ENCODE assay signal across 8 mouse cellular contexts in genomic region chr4:141148009-141148801, GRCm38 (mm10). TPM values are rescaled to one million over a fixed set of nuclear protein-coding genes. Genes with fewer than 3 reads are reported as not detected.
DNase-seq lines count a peak whose midpoint lies in the region; ATAC-seq lines count a peak whose summit lies in the region.

No protein-coding gene starts in this region.

- DNase-seq in kidney, adult 11 months: peak; percentile 28
- no peak for DNase-seq in kidney, adult 8-10 months
- DNase-seq in MN1 (ENCODE audit: low spot score): peak; percentile 87
- DNase-seq in embryonic facial prominence, embryonic 14.5 days (ENCODE audit: low spot score): peak; percentile 41
- peak; percentile 56 for DNase-seq in hindbrain, embryonic 11.5 days (ENCODE audit: low spot score)
- peak; percentile 75 for DNase-seq in liver
- DNase-seq in naive thymus-derived CD4-positive, alpha-beta T cell, adult 2 months (ENCODE audit: low read depth): peak; percentile 66
- no peak for DNase-seq in ovary, postnatal 14 days (ENCODE audit: low spot score)

- peak; percentile 77 for ATAC-seq in embryonic facial prominence, embryonic 14.5 days (ENCODE audit: low read depth)
- ATAC-seq in hindbrain, embryonic 11.5 days (ENCODE audit: low FRiP score): peak; percentile 83

- peaks cover 18% of the 10 kb centered on the region for H3K4me1 ChIP-seq in embryonic facial prominence, embryonic 14.5 days (ENCODE audit: control insufficient read depth, insufficient read depth, low read length)
- H3K4me1 ChIP-seq in hindbrain, embryonic 11.5 days (replicated peaks; ENCODE audit: control insufficient read depth, insufficient read depth, low read length): 0 out of 2 replicates have a peak, but pooled peaks cover 2% of the 10 kb centered on the region

- 0% methylated on average over 35 of the region's 66 CpGs for WGBS in embryonic facial prominence, embryonic 14.5 days
- under 1% methylated on average over 45 of the region's 66 CpGs for WGBS in hindbrain, embryonic 11.5 days

- H3K4me2 ChIP-seq in embryonic facial prominence, embryonic 14.5 days (ENCODE audit: low read depth, low read length): peak overlapping the region; percentile 65
- peak overlapping the region; percentile 69 for H3K4me2 ChIP-seq in hindbrain, embryonic 11.5 days (replicated peaks; ENCODE audit: low read depth, low read length)

- no peaks in the 10 kb centered on the region for H3K36me3 ChIP-seq in embryonic facial prominence, embryonic 14.5 days (ENCODE audit: control insufficient read depth, insufficient read depth, low read length)
- no peaks in the 10 kb centered on the region for H3K36me3 ChIP-seq in hindbrain, embryonic 11.5 days (ENCODE audit: control insufficient read depth, insufficient read depth, low read length)

- peak overlapping the region; percentile 92 for H3K27ac ChIP-seq in embryonic facial prominence, embryonic 14.5 days (replicated peaks; ENCODE audit: low read depth, low read length)
- H3K27ac ChIP-seq in hindbrain, embryonic 11.5 days (ENCODE audit: low read depth, low read length): peak overlapping the region; percentile 67; the same call in 1 of the 2 replicates

- H3K27me3 ChIP-seq in embryonic facial prominence, embryonic 14.5 days (replicated peaks; ENCODE audit: control insufficient read depth, insufficient read depth, low read length): no peaks in the 10 kb centered on the region
- no peaks in the 10 kb centered on the region for H3K27me3 ChIP-seq in hindbrain, embryonic 11.5 days (ENCODE audit: control insufficient read depth, insufficient read depth, low read length)

- H3K9ac ChIP-seq in embryonic facial prominence, embryonic 14.5 days (ENCODE audit: low read depth, low read length): peak overlapping the region; percentile 94
- peak overlapping the region; percentile 91 for H3K9ac ChIP-seq in hindbrain, embryonic 11.5 days (ENCODE audit: low read depth, low read length)

- no peaks in the 10 kb centered on the region for H3K9me3 ChIP-seq in embryonic facial prominence, embryonic 14.5 days (ENCODE audit: control insufficient read depth, low read length)
- no peaks in the 10 kb centered on the region for H3K9me3 ChIP-seq in hindbrain, embryonic 11.5 days (ENCODE audit: control insufficient read depth, low read length)

- H3K4me3 ChIP-seq in embryonic facial prominence, embryonic 14.5 days (ENCODE audit: low read depth, low read length): peak overlapping the region; percentile 95
- peak overlapping the region; percentile 93 for H3K4me3 ChIP-seq in hindbrain, embryonic 11.5 days (ENCODE audit: low read depth, low read length)

RNA-seq across cellular contexts. Expression of gene Fbxo42, which starts 0.5 kb away (rescaled TPM):
- polyA plus RNA-seq in embryonic facial prominence, embryonic 14.5 days (2014; fragmentation: Nextera tagmentation; extraction: Ambion mirVana): 22.7 and 24.9 TPM in 2 replicates
- polyA plus RNA-seq in hindbrain, embryonic 11.5 days (2014; fragmentation: Nextera tagmentation; extraction: Ambion mirVana): 21.9 and 24.8 TPM in 2 replicates

RNA-seq across cellular contexts. Expression of gene Szrd1, which starts 8.6 kb away (rescaled TPM):
- 38.7 and 40.2 TPM in 2 replicates for polyA plus RNA-seq in embryonic facial prominence, embryonic 14.5 days (2014; fragmentation: Nextera tagmentation; extraction: Ambion mirVana)
- 35.5 and 35.7 TPM in 2 replicates for polyA plus RNA-seq in hindbrain, embryonic 11.5 days (2014; fragmentation: Nextera tagmentation; extraction: Ambion mirVana)

Comparison
In these comparisons a context has a peak if more than half of its experiments do, and no peak if none do; other contexts are left out.
1. DNase-seq: peak in kidney, adult 11 months (single experiment), MN1 (single experiment), embryonic facial prominence, embryonic 14.5 days (single experiment), hindbrain, embryonic 11.5 days (single experiment), liver (single experiment) and naive thymus-derived CD4-positive, alpha-beta T cell, adult 2 months (single experiment); none in kidney, adult 8-10 months (0 of 2) and ovary, postnatal 14 days (single experiment).